23 mouse cellular contexts compared by ENCODE assay signal in genomic region chr6:127921996-127922395, GRCm38 (mm10). TPM values are rescaled to one million over a fixed set of nuclear protein-coding genes. Genes with fewer than 3 reads are reported as not detected.
DNase-seq lines count a peak whose midpoint lies in the region; ATAC-seq and TF ChIP-seq lines count a peak whose summit lies in the region.
"Had no signal": no experiment of that assay in that cellular context is flagged by ENCODE, and none has a peak within 500 bp of the region (broad histone marks: within the 10 kb centered on the region; RNA-seq: fewer than 3 reads in every experiment).

No protein-coding gene starts in this region.

- H3K9ac ChIP-seq in lung, postnatal 0 days (replicated peaks; ENCODE audit: low read depth): no peak overlapping the region
- no peak overlapping the region for H3K9ac ChIP-seq in midbrain, embryonic 11.5 days (ENCODE audit: low read length)
- H3K9ac ChIP-seq in midbrain, embryonic 13.5 days (replicated peaks): no peak overlapping the region
- no peak overlapping the region for H3K9ac ChIP-seq in forebrain, embryonic 15.5 days (replicated peaks)
- no peak overlapping the region for H3K9ac ChIP-seq in forebrain, embryonic 16.5 days (replicated peaks; ENCODE audit: low read depth, low read length)
- H3K9ac ChIP-seq: embryonic facial prominence, embryonic 13.5 days; embryonic facial prominence, embryonic 15.5 days; forebrain, embryonic 12.5 days had no signal

- no peaks in the 10 kb centered on the region for H3K36me3 ChIP-seq in lung, postnatal 0 days (ENCODE audit: insufficient read depth, low read length)
- no peaks in the 10 kb centered on the region for H3K36me3 ChIP-seq in midbrain, embryonic 11.5 days (ENCODE audit: control insufficient read depth, insufficient read depth, low read length)
- H3K36me3 ChIP-seq in midbrain, embryonic 13.5 days: no peaks in the 10 kb centered on the region
- no peaks in the 10 kb centered on the region for H3K36me3 ChIP-seq in forebrain, embryonic 15.5 days
- H3K36me3 ChIP-seq in forebrain, embryonic 16.5 days (ENCODE audit: control insufficient read depth, insufficient read depth): no peaks in the 10 kb centered on the region
- H3K36me3 ChIP-seq: embryonic facial prominence, embryonic 15.5 days; forebrain, embryonic 10.5 days; forebrain, embryonic 12.5 days had no signal

- ATAC-seq in lung, postnatal 0 days: 0 out of 2 replicates have a peak, but pooled peaks have one; percentile 6
- ATAC-seq in midbrain, embryonic 11.5 days (ENCODE audit: low FRiP score): no peak
- ATAC-seq in midbrain, embryonic 13.5 days: no peak
- ATAC-seq in forebrain, embryonic 15.5 days (replicated peaks): no peak
- no peak for ATAC-seq in forebrain, embryonic 16.5 days
- ATAC-seq: forebrain, embryonic 14.5 days had no signal

- H3K4me1 ChIP-seq in lung, postnatal 0 days (ENCODE audit: insufficient read depth, low read depth, low read length): no peaks in the 10 kb centered on the region; the same call in 1 of the 2 replicates
- H3K4me1 ChIP-seq in lung, adult 2 months (ENCODE audit: control insufficient read depth, insufficient read depth, low read length): no peaks in the 10 kb centered on the region
- no peaks in the 10 kb centered on the region for H3K4me1 ChIP-seq in midbrain, embryonic 11.5 days (ENCODE audit: control insufficient read depth, insufficient read depth, low read length)
- H3K4me1 ChIP-seq in midbrain, embryonic 13.5 days (replicated peaks): peaks cover 9% of the 10 kb centered on the region
- H3K4me1 ChIP-seq in forebrain, embryonic 15.5 days: peaks cover 14% of the 10 kb centered on the region
- H3K4me1 ChIP-seq in forebrain, embryonic 16.5 days (replicated peaks; ENCODE audit: control insufficient read depth, insufficient read depth, low read length): peaks cover 11% of the 10 kb centered on the region
- H3K4me1 ChIP-seq: forebrain, embryonic 12.5 days had no signal

- no peak overlapping the region for H3K4me3 ChIP-seq in lung, postnatal 0 days (ENCODE audit: low read depth, low read length)
- H3K4me3 ChIP-seq in lung, adult 2 months (replicated peaks; ENCODE audit: extremely low read depth, low read depth, low read length): no peak overlapping the region
- H3K4me3 ChIP-seq in midbrain, embryonic 11.5 days (ENCODE audit: low read depth, low read length): no peak overlapping the region
- no peak overlapping the region for H3K4me3 ChIP-seq in midbrain, embryonic 13.5 days (replicated peaks)
- H3K4me3 ChIP-seq in forebrain, embryonic 15.5 days: no peak overlapping the region
- no peak overlapping the region for H3K4me3 ChIP-seq in forebrain, embryonic 16.5 days (replicated peaks; ENCODE audit: low read length)
- H3K4me3 ChIP-seq: embryonic facial prominence, embryonic 13.5 days; embryonic facial prominence, embryonic 15.5 days; erythroblast, embryonic 14.5 days; forebrain, embryonic 10.5 days; forebrain, embryonic 12.5 days had no signal

- DNase-seq in lung, postnatal 0 days (ENCODE audit: low spot score): peak; percentile 28
- DNase-seq in lung, adult 2 months: no peak
- DNase-seq in midbrain, embryonic 11.5 days (ENCODE audit: low spot score, missing footprints): peak; percentile 75
- peak; percentile 22 for DNase-seq in lung, postnatal 25 days (ENCODE audit: low spot score)
- DNase-seq: adrenal gland, adult 2 months; adrenal gland, postnatal 10 days; adrenal gland, postnatal 25 days; cerebellum, adult 11 months; cerebellum, adult 18-20 months; cerebellum, adult 8-10 months; cerebellum, adult 9-11 months; cerebellum, postnatal 14 days; cerebellum, postnatal 36 days; embryo, embryonic 11 days had no signal

- no peak overlapping the region for H3K4me2 ChIP-seq in lung, postnatal 0 days (replicated peaks; ENCODE audit: low read depth, low read length)
- H3K4me2 ChIP-seq in midbrain, embryonic 11.5 days: no peak overlapping the region
- H3K4me2 ChIP-seq in midbrain, embryonic 13.5 days (replicated peaks): no peak overlapping the region
- H3K4me2 ChIP-seq in forebrain, embryonic 15.5 days (replicated peaks): no peak overlapping the region
- no peak overlapping the region for H3K4me2 ChIP-seq in forebrain, embryonic 16.5 days (ENCODE audit: low read length)
- H3K4me2 ChIP-seq: embryonic facial prominence, embryonic 13.5 days; embryonic facial prominence, embryonic 15.5 days; forebrain, embryonic 12.5 days had no signal

- TF ChIP-seq POLR2A in lung, adult 2 months (IDR thresholded peaks at IDR 0.05; ENCODE audit: borderline replicate concordance, extremely low read depth, low read depth, low read length): no peak

- no peaks in the 10 kb centered on the region for H3K27me3 ChIP-seq in lung, postnatal 0 days (replicated peaks; ENCODE audit: insufficient read depth, low read length)
- no peaks in the 10 kb centered on the region for H3K27me3 ChIP-seq in midbrain, embryonic 11.5 days (ENCODE audit: control insufficient read depth, insufficient read depth, low read length)
- H3K27me3 ChIP-seq in midbrain, embryonic 13.5 days: 0 out of 2 replicates have a peak, but pooled peaks cover 7% of the 10 kb centered on the region
- H3K27me3 ChIP-seq in forebrain, embryonic 15.5 days: no peaks in the 10 kb centered on the region
- H3K27me3 ChIP-seq in forebrain, embryonic 16.5 days (replicated peaks; ENCODE audit: control insufficient read depth, insufficient read depth, low read length): no peaks in the 10 kb centered on the region
- H3K27me3 ChIP-seq: embryonic facial prominence, embryonic 13.5 days; embryonic facial prominence, embryonic 15.5 days had no signal

- H3K9me3 ChIP-seq in lung, postnatal 0 days (ENCODE audit: low read length): no peaks in the 10 kb centered on the region
- H3K9me3 ChIP-seq in midbrain, embryonic 11.5 days (ENCODE audit: control insufficient read depth, low read length): no peaks in the 10 kb centered on the region
- H3K9me3 ChIP-seq in midbrain, embryonic 13.5 days: no peaks in the 10 kb centered on the region
- no peaks in the 10 kb centered on the region for H3K9me3 ChIP-seq in forebrain, embryonic 15.5 days
- no peaks in the 10 kb centered on the region for H3K9me3 ChIP-seq in forebrain, embryonic 16.5 days (ENCODE audit: control insufficient read depth, low read length)
- H3K9me3 ChIP-seq: embryonic facial prominence, embryonic 13.5 days; embryonic facial prominence, embryonic 15.5 days; forebrain, embryonic 10.5 days; forebrain, embryonic 12.5 days had no signal

- H3K27ac ChIP-seq in lung, postnatal 0 days (ENCODE audit: low read length): no peak overlapping the region
- no peak overlapping the region for H3K27ac ChIP-seq in midbrain, embryonic 11.5 days (ENCODE audit: low read depth, low read length)
- no peak overlapping the region for H3K27ac ChIP-seq in midbrain, embryonic 13.5 days
- no peak overlapping the region for H3K27ac ChIP-seq in forebrain, embryonic 15.5 days (replicated peaks)
- no peak overlapping the region for H3K27ac ChIP-seq in forebrain, embryonic 16.5 days (ENCODE audit: low read length)
- H3K27ac ChIP-seq: embryonic facial prominence, embryonic 13.5 days; embryonic facial prominence, embryonic 15.5 days; forebrain, embryonic 10.5 days; forebrain, embryonic 12.5 days had no signal

- TF ChIP-seq CTCF in lung, postnatal 0 days (IDR thresholded peaks at IDR 0.05): no peak
- TF ChIP-seq CTCF in lung, adult 2 months (IDR thresholded peaks at IDR 0.05; ENCODE audit: insufficient read depth, low read length): no peak

- TF ChIP-seq EP300 in lung, postnatal 0 days (IDR thresholded peaks at IDR 0.05): no peak

- 32% methylated on average over 9 of the region's 9 CpGs for WGBS in lung, postnatal 0 days
- WGBS in lung, adult 2 months: 42% methylated on average over 9 of the region's 9 CpGs
- WGBS in midbrain, embryonic 11.5 days: 59% methylated on average over 9 of the region's 9 CpGs
- 54% methylated on average over 9 of the region's 9 CpGs for WGBS in midbrain, embryonic 13.5 days
- 54% methylated on average over 9 of the region's 9 CpGs for WGBS in forebrain, embryonic 15.5 days
- 52% methylated on average over 9 of the region's 9 CpGs for WGBS in forebrain, embryonic 16.5 days

RNA-seq across cellular contexts. Expression of gene Tspan11, which starts 34.6 kb away (rescaled TPM):
- polyA plus RNA-seq in lung, postnatal 0 days (2015; fragmentation: Nextera tagmentation; extraction: Ambion mirVana): 45.0 and 64.3 TPM in 2 replicates
- 47.4 and 85.7 TPM in 2 replicates for polyA plus RNA-seq in lung, adult 2 months (2012; rRNA removed)
- polyA plus RNA-seq in midbrain, embryonic 11.5 days (2014; fragmentation: Nextera tagmentation; extraction: Ambion mirVana): 10.8 and 13.3 TPM in 2 replicates
- 13.9 and 14.6 TPM in 2 replicates for polyA plus RNA-seq in midbrain, embryonic 13.5 days (2015; fragmentation: Nextera tagmentation; extraction: Ambion mirVana)
- polyA plus RNA-seq in forebrain, embryonic 15.5 days (2015; fragmentation: Nextera tagmentation; extraction: Ambion mirVana): 10.8 and 11.8 TPM in 2 replicates
- polyA plus RNA-seq in forebrain, embryonic 16.5 days (2015; fragmentation: Nextera tagmentation; extraction: Ambion mirVana): 9.6 and 12.5 TPM in 2 replicates
- polyA plus RNA-seq: erythroblast, embryonic 14.5 days had no signal
